Mouse (Mus musculus) embryonic fibroblast, embryonic 13.5 days (primary cell): ENCODE results near the gene Hpse2.

Experiments used
- CTCF ChIP-seq: IDR thresholded peaks from 2 replicates; pipeline ENCODE4 v1.5.1; 2011; ENCODE audit warnings: mild to moderate bottlenecking, control low read depth, low read length, moderate library complexity, borderline replicate concordance; ENCODE audit not compliant: insufficient read depth
- POLR2A ChIP-seq: IDR thresholded peaks from 2 replicates; pipeline ENCODE4 v1.6.1; 2011; ENCODE audit warnings: low read depth, mild to moderate bottlenecking, control low read depth, low read length, moderate library complexity

DNA sequence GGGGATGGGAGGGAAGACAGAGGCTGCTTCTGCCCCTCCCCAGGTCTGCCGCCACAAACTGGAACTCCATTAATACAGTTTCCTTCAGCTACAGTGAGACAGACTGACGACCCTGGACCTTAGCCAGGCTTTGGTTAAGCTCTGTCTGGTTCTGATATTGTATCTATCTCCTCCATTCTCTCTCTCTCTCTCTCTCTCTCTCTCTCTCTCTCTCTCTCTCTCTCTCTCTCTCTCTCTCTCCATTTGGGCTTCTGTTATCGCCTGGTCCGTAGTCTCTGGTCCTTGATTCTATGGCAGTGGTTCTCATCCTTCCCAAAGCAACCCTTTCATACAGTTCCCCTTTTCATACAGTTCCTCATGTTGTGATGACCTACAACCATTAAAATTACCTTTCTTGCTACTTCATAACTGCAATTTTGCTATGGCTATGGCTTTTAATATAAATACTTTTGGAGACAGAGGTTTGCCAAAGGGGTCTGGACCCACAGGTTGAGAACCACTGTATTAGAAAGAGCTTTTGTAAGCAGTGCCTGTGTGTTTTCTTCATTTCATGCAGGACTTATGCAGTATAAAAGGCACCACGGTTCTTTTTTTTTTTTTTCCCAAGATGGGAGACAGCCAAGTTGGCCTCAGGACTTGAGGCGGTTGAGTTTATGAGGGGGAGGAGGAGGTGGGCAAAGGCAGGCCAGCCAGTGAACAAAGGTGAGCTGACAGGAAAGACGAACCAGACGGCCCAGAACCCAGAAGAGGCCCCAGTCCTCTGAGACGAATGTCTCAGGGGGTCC lies 642.9 kb downstream of the Hpse2 start:
- TF ChIP-seq CTCF (no peak), POLR2A (no peak)
